Mouse (Mus musculus): ENCODE data around the gene Kcnq1.

GRCm38 (mm10) chr7:143119826-143120225 is 13.7 kb downstream of the Kcnq1 start:
- TF ChIP-seq CTCF (conservative IDR thresholded peaks at IDR 0.05; ENCODE audit: low read length) (no peak), POU5F1 (IDR thresholded peaks at IDR 0.05; ENCODE audit: borderline replicate concordance, low read length) (no peak)
